Mouse (Mus musculus): ENCODE data around the gene Akap8. TPM values are rescaled to one million over a fixed set of nuclear protein-coding genes. Genes with fewer than 3 reads are reported as not detected.

Gene Akap8
- polyA plus RNA-seq, 1 experiment from 2014 or later = 51.6 TPM

GRCm38 (mm10) chr17:32256896-32257295, 64.1 kb downstream of the Akap8 start:
- WGBS = 86% methylated on average over 2 of the region's 2 CpGs
- no peak overlapping the region for H3K4me3 ChIP-seq (replicated peaks; ENCODE audit: low read depth, low read length)
- no peak overlapping the region for H3K4me2 ChIP-seq (ENCODE audit: low read length)
- H3K4me1 ChIP-seq (ENCODE audit: control insufficient read depth, insufficient read depth, low read length) = no peaks in the 10 kb centered on the region; the same call in 1 of the 2 replicates
- no peak overlapping the region for H3K27ac ChIP-seq (replicated peaks; ENCODE audit: low read depth, low read length)
- DNase-seq (no peak), ATAC-seq (ENCODE audit: low FRiP score, low TSS enrichment) (no peak)
- H3K9me3 ChIP-seq (ENCODE audit: control insufficient read depth, low read length) = no peaks in the 10 kb centered on the region
- H3K9ac ChIP-seq (replicated peaks; ENCODE audit: low read length) = no peak overlapping the region
- no peaks in the 10 kb centered on the region for H3K36me3 ChIP-seq (ENCODE audit: control insufficient read depth, insufficient read depth, low read length)
- no peaks in the 10 kb centered on the region for H3K27me3 ChIP-seq (ENCODE audit: control insufficient read depth, insufficient read depth, low read length)

Other genes starting within 250 kb of the Akap8 start
- 10.5 and 11.2 TPM in 2 replicates for gene Notch3, start 154.4 kb downstream of the Akap8 start, polyA plus RNA-seq (2014; fragmentation: Nextera tagmentation; extraction: Ambion mirVana)
- gene Ephx3, start 131.7 kb downstream of the Akap8 start, polyA plus RNA-seq (2014; fragmentation: Nextera tagmentation; extraction: Ambion mirVana) = 0.34 TPM in 1 of 2 replicates, not detected in the other
- gene Brd4, start 36.5 kb downstream of the Akap8 start, polyA plus RNA-seq (2014; fragmentation: Nextera tagmentation; extraction: Ambion mirVana) = 72.5 and 101 TPM in 2 replicates
- 115 and 122 TPM in 2 replicates for gene Akap8l, start 29.4 kb upstream of the Akap8 start, polyA plus RNA-seq (2014; fragmentation: Nextera tagmentation; extraction: Ambion mirVana)
- 40.8 and 59.2 TPM in 2 replicates for gene Wiz, start 68.2 kb upstream of the Akap8 start, polyA plus RNA-seq (2014; fragmentation: Nextera tagmentation; extraction: Ambion mirVana)
- gene Rasal3, start 82.3 kb upstream of the Akap8 start, polyA plus RNA-seq (2014; fragmentation: Nextera tagmentation; extraction: Ambion mirVana) = 0.39 and 0.50 TPM in 2 replicates
- gene Pglyrp2, start 102.9 kb upstream of the Akap8 start, polyA plus RNA-seq (2014; fragmentation: Nextera tagmentation; extraction: Ambion mirVana) = not detected in 2 replicates
- 0.67 and 0.82 TPM in 2 replicates for gene Cyp4f39, start 131.5 kb upstream of the Akap8 start, polyA plus RNA-seq (2014; fragmentation: Nextera tagmentation; extraction: Ambion mirVana)
- gene Cyp4f17, start 184.8 kb upstream of the Akap8 start, polyA plus RNA-seq (2014; fragmentation: Nextera tagmentation; extraction: Ambion mirVana) = 10.4 and 10.8 TPM in 2 replicates
- gene Cyp4f16, start 215.3 kb upstream of the Akap8 start, polyA plus RNA-seq (2014; fragmentation: Nextera tagmentation; extraction: Ambion mirVana) = 12.7 and 14.4 TPM in 2 replicates